Mouse (Mus musculus) spleen, adult 2 months (tissue): Measurements from ENCODE around the gene Tff3. TPM values are rescaled to one million over a fixed set of nuclear protein-coding genes. Genes with fewer than 3 reads are reported as not detected.

Experiments
- DNase-seq, 2 experiments: peaks; one replicate each; pipeline versions ENCODE4 v3.0.0 to v3.0.0-alpha.2; 2012 to 2021; ENCODE audit warnings: low spot score in 2 of 2, low read depth in 1 of 2
- H3K27ac ChIP-seq: fragments of 200-500 bp; 2 replicates; pipeline ENCODE4 v1.5.1; 2012; ENCODE audit warnings: low read length, inconsistent platforms; ENCODE audit not compliant: insufficient read depth
- H3K27me3 ChIP-seq: fragments of 200-500 bp; 2 replicates; pipeline ENCODE4 v1.6.1; 2012; ENCODE audit warnings: mild to moderate bottlenecking, moderate library complexity, low read length, inconsistent platforms; ENCODE audit not compliant: control insufficient read depth, insufficient read depth
- H3K36me3 ChIP-seq: fragments of 200-500 bp; 2 replicates; pipeline ENCODE4 v1.6.1; 2012; ENCODE audit warnings: mild to moderate bottlenecking, low read length, inconsistent platforms; ENCODE audit not compliant: control insufficient read depth, insufficient read depth
- H3K4me1 ChIP-seq: fragments of 200-500 bp; 2 replicates; pipeline ENCODE4 v1.6.1; 2011; ENCODE audit warnings: inconsistent platforms; ENCODE audit not compliant: control insufficient read depth, insufficient read depth, insufficient read length
- H3K4me3 ChIP-seq: fragments of 200-500 bp; 2 replicates; pipeline ENCODE4 v1.5.1; 2011; ENCODE audit warnings: mild to moderate bottlenecking, inconsistent platforms; ENCODE audit not compliant: insufficient read depth, insufficient read length; ENCODE audit errors: extremely low read depth
- CTCF ChIP-seq: fragments of 200-500 bp; IDR thresholded peaks from 2 replicates; pipeline ENCODE4 v1.5.1; 2011; ENCODE audit warnings: mild to moderate bottlenecking, inconsistent platforms; ENCODE audit not compliant: insufficient read depth, insufficient read length, insufficient replicate concordance; ENCODE audit errors: extremely low read depth
- POLR2A ChIP-seq: fragments of 200-500 bp; IDR thresholded peaks from 2 replicates; pipeline ENCODE4 v1.6.1; 2011; ENCODE audit warnings: low read depth, low read length, inconsistent platforms
- whole genome bisulfite sequencing: fragments of 180-500 bp; shearing (Covaris S2); methylation state at CpG from one replicate; pipeline ENCODE4 v1.1.7; 2018; 5-methylcytosine and 5-hydroxymethylcytosine counted together
- polyA plus RNA-seq: library from polyadenylated mRNA; depleted of rRNA; stranded (reverse); fragments of >200 nt; gene quantifications from 2 replicates; pipeline ENCODE4 v1.2.3, GENCODE M21; 2012

Tff3 gene
- polyA plus RNA-seq, 1 experiment: not detected

DNA sequence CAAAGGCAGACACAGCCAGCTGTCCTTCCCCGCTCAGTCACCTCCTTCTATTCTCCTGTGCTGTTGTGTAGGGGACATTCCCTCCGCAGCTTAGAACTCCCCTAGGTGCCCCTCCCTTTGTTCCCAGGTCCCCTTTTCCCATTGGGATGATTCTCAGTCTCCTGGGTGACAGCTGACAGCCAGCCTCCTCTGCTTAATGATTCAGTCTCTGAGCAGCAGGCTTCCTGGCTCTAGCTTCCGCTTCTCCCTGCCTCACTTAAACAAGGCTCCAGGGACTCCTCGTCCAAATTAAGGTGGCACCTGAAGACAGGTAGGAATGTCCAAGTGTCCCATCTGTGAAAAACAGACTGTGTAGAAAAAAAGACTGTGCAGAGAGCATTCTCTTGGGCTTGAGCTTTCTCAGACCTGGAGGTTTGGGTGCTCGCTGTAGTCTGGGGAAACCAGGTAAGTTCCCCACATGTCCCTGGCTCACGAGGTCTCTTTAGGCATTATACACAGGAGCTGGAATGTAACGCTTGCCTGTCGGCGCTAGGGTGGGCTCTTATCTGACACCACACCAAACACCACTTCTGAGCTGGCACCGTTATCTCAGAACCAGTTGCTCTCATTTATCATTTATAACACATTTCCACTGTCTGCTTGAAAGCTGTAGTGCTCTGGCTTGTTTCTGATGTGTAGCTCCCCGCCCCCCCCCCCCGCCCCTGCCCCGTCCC is 38.3 kb downstream of the Tff3 start:
- H3K27me3 ChIP-seq: no peaks in the 10 kb centered on the region
- no peak for DNase-seq
- H3K36me3 ChIP-seq: peaks cover 26% of the 10 kb centered on the region
- H3K4me3 ChIP-seq: no peak overlapping the region
- TF ChIP-seq CTCF: no peak
- no peak for TF ChIP-seq POLR2A
- H3K27ac ChIP-seq: no peak overlapping the region
- peaks cover 9% of the 10 kb centered on the region; the same call in 1 of the 2 replicates for H3K4me1 ChIP-seq
- WGBS: 82% methylated on average over 13 of the region's 13 CpGs

DNA sequence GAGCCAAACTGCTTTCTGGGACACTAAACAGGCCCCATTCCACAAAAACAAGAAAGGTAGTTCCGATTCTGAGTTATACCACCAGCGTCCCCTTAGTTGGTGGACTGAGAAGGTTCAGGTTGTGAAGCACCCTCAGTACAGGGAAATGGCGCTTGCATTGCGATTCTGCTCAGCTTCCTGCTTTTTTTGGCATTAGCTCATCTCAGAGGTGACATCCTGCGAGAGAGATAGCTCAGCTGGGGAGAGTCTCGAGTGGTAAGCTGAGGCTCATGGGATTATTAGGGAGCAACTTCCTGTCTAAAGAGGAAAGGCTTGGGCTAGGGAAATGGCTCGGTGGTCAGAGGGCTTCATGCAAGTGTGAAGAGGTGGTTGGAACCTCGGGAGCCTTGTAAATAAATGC is 39.6 kb downstream of the Tff3 start:
- WGBS: 63% methylated on average over 8 of the region's 8 CpGs
- no peak for DNase-seq
- TF ChIP-seq POLR2A (no peak), CTCF (no peak)
- Histone ChIP-seq H3K4me3 (no peak overlapping the region), H3K27me3 (no peaks in the 10 kb centered on the region), H3K4me1 (peaks cover 9% of the 10 kb centered on the region; the same call in 1 of the 2 replicates), H3K27ac (no peak overlapping the region), H3K36me3 (peaks cover 16% of the 10 kb centered on the region)

DNA sequence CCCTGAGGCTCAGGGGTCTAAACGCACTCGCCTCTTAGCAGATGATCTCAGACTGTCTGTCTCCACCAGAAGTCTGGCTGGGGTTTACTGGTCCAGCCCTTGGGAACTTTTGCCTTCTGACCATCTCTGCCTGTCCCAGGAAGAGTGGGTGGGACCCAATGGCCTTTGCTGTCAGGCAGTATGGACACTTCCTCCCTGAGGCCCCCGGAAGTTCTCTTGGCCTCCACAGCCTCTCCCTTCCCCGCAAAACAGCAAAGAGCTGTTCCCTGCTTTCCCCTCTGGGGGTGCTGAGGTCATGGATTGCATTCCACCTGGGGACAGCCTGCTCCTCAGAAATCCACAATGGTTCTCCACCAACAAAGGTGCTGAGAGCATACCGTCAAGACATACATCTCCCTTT is 40.7 kb downstream of the Tff3 start:
- H3K27me3 ChIP-seq: no peaks in the 10 kb centered on the region
- H3K36me3 ChIP-seq: peaks cover 12% of the 10 kb centered on the region
- H3K4me3 ChIP-seq: no peak overlapping the region
- DNase-seq: no peak
- 73% methylated on average over 5 of the region's 5 CpGs for WGBS
- H3K27ac ChIP-seq: no peak overlapping the region
- no peak for TF ChIP-seq POLR2A
- no peak for TF ChIP-seq CTCF
- H3K4me1 ChIP-seq: peaks cover 9% of the 10 kb centered on the region; the same call in 1 of the 2 replicates

DNA sequence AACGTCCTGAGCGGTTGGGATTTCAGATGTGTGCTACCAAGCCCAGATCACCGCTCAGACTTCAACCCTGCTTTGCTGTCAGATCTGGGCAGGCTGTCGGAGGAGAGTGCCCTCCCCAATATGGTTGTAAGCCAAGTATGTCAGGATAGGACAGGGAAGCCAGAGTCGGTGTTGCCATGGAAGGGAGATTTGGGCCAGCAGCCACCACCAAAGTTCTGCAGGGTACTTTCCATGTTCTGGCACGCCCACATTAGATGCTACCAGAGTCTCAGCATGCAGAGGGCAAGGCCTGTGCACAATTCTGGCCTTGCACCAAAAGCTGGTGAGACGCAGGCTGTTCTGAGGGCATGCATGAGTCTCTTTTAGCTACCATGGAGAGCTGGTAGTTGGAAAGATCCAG is 43.2 kb downstream of the Tff3 start:
- no peak overlapping the region for H3K4me3 ChIP-seq
- no peak overlapping the region for H3K27ac ChIP-seq
- H3K4me1 ChIP-seq: peaks cover 18% of the 10 kb centered on the region; the same call in 1 of the 2 replicates
- 92% methylated on average over 7 of the region's 7 CpGs for WGBS
- no peaks in the 10 kb centered on the region for H3K27me3 ChIP-seq
- no peaks in the 10 kb centered on the region; the same call in 1 of the 2 replicates for H3K36me3 ChIP-seq
- TF ChIP-seq POLR2A (no peak), CTCF (no peak)
- no peak for DNase-seq

DNA sequence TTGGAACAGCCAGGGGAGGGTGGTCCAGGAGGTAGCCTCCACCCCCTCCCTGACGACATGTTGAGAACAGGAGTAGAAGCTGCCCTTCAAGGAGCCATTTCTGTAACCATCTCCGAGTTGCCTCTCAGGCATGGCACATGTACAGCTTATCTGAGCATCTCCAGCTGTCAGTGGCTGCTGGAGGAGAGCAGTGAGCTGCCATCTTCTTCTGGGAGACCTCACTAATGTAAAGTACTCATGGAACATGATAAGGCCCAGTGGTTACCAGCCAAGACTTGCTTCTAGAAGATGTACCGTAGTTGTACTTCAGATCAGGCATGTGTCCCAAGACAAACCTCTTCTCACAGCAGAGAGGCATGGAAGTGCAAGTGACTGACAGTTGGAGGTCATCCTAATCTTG is 43.9 kb downstream of the Tff3 start:
- DNase-seq: no peak
- TF ChIP-seq CTCF (no peak), POLR2A (no peak)
- peaks cover 19% of the 10 kb centered on the region; the same call in 1 of the 2 replicates for H3K4me1 ChIP-seq
- no peaks in the 10 kb centered on the region for H3K27me3 ChIP-seq
- H3K27ac ChIP-seq: no peak overlapping the region
- 79% methylated on average over 3 of the region's 3 CpGs for WGBS
- no peaks in the 10 kb centered on the region; the same call in 1 of the 2 replicates for H3K36me3 ChIP-seq
- no peak overlapping the region for H3K4me3 ChIP-seq

DNA sequence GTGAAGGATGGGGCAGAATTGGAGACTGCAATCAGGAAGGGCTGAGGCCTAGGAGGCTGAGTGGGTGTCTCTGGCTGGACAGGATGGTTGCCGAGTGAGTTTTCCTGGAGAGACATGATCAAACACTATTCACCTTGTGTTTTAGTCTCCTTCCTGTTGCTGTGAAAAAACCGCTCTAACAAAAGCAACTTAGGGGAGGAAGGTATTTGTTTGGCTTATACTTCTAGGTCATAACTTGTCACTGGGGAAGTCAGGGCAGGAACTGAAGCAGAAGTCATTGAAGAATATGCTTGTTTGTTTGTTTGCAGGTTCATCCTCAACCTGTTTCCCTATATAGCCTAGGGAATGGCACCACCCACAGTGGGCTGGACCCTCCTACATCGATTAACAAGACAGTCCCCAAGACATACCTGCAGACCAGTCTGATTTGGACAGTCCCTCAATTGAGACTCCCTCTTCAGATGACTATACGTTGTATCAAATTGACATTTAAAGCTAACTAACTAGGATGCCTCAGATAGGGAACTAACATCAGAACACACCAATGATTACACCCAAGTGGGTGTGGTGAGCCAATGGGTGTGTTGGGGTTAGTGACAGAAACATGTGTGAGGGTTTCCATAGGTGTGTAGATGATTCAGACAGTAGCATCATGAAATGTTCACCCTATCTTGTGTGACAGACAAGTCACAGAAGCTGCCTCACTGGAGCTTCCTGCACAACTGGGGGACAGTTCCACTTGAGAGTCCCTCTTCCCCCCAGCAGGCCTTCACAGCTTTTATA is 47.0 kb downstream of the Tff3 start:
- Histone ChIP-seq H3K4me1 (peaks cover 30% of the 10 kb centered on the region), H3K27me3 (no peaks in the 10 kb centered on the region), H3K36me3 (no peaks in the 10 kb centered on the region; the same call in 1 of the 2 replicates), H3K27ac (no peak overlapping the region), H3K4me3 (no peak overlapping the region)
- DNase-seq: no peak
- TF ChIP-seq POLR2A: no peak
- no peak for TF ChIP-seq CTCF
- WGBS: 70% methylated on average over 4 of the region's 4 CpGs

DNA sequence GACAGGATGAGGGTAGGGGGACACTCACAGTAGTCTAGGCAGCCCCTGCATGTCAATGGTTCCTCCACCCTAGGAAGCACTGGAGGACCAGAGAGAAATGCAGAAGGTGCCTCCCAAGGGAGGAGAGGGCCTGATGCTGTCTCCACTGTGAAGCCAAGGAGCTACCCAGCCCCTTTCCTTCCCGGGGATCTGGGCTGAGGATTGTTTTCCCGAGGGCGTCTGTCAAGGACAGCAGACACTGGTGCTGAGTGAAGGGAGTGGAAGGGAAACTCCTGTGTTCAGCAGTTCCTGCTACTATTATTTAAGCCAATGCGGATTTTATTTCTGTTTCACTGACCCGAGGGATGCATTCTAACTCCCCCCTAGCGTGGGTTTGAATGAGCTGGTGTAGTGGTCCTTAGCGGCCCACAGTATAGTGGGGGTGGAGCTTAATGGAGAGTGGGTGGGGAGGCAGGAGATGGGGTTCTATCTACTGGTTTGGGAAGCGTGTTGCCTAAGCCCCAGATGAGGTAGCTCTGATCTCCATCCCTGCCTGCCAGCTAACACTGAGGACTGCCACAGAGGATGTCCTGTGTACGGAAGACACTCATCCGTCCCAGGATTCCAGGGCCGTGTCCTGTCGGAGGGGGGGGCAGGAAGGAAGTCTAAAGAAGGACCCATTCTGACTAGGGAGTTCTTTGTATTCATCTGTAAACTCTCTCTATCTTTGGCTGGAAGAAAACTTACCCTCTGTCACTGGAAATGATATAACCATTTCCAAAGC is 50.2 kb downstream of the Tff3 start:
- DNase-seq: no peak
- Histone ChIP-seq H3K27ac (peak overlapping the region; percentile 15; the same call in 1 of the 2 replicates), H3K4me1 (peaks cover 52% of the 10 kb centered on the region), H3K4me3 (no peak overlapping the region), H3K36me3 (no peaks in the 10 kb centered on the region), H3K27me3 (no peaks in the 10 kb centered on the region)
- WGBS: 74% methylated on average over 12 of the region's 12 CpGs
- TF ChIP-seq POLR2A (no peak), CTCF (no peak)
